Mouse (Mus musculus) erythroblast, embryonic 14.5 days (primary cell): ENCODE data around the gene Tcp10c.
"Not testable (repeated sequence)": the region's sequence is repeated elsewhere in the genome, so short reads cannot be mapped to it uniquely, and the experiment has no call there.

Experiments
- GATA1 ChIP-seq: IDR thresholded peaks from 2 replicates; pipeline ENCODE4 v1.6.1; 2012; ENCODE audit warnings: low read length, inconsistent platforms, mixed read lengths
- TAL1 ChIP-seq: IDR thresholded peaks from 3 replicates; pipeline ENCODE4 v1.6.1; 2012; ENCODE audit warnings: low read length, inconsistent platforms, mixed read lengths

GRCm38 (mm10) chr17:13378341-13378740, 24.0 kb downstream of the Tcp10c start:
- TF ChIP-seq TAL1, GATA1: not testable (repeated sequence)
